Mouse (Mus musculus) midbrain, embryonic 14.5 days (tissue): ENCODE measurements at regions not wholly inside any gene's neighbourhood (a gene's known extent, or its start where the extent isn't known, plus 50 kb on each side); places are given as distances from the start of the nearest gene placed in this dataset.

Source experiments
- ATAC-seq: fragments of 200-750 bp; cut with Nextera tagmentation; 2 replicates; pipeline ENCODE4 v1.8.0; 2017; ENCODE audit warnings: moderate number of reproducible peaks, moderate library complexity; ENCODE audit not compliant: low FRiP score, low TSS enrichment
- DNase-seq: peaks from one replicate; pipeline ENCODE4 v3.0.0-alpha.2; 2015
- H3K27ac ChIP-seq: fragments of 300-500 bp; sonication (generic); replicated peaks from 2 replicates; pipeline ENCODE4 v1.5.1; 2014; ENCODE audit warnings: mild to moderate bottlenecking, low read depth, low read length, moderate library complexity
- H3K27me3 ChIP-seq: fragments of 300-500 bp; sonication (generic); 2 replicates; pipeline ENCODE4 v1.6.1; 2014; ENCODE audit warnings: low read length, control low read depth, mixed read lengths; ENCODE audit not compliant: control insufficient read depth, insufficient read depth
- H3K36me3 ChIP-seq: fragments of 300-500 bp; sonication (generic); 2 replicates; pipeline ENCODE4 v1.6.1; 2014; ENCODE audit warnings: low read length, control low read depth; ENCODE audit not compliant: control insufficient read depth, insufficient read depth
- H3K4me1 ChIP-seq: fragments of 300-500 bp; sonication (generic); 2 replicates; pipeline ENCODE4 v1.6.1; 2014; ENCODE audit warnings: mild to moderate bottlenecking, antibody characterized with exemption, low read length, control low read depth; ENCODE audit not compliant: control insufficient read depth, insufficient read depth
- H3K4me2 ChIP-seq: fragments of 300-500 bp; sonication (generic); 2 replicates; pipeline ENCODE4 v1.6.1; 2014; ENCODE audit warnings: mild to moderate bottlenecking, low read length, moderate library complexity
- H3K4me3 ChIP-seq: fragments of 300-500 bp; sonication (generic); replicated peaks from 2 replicates; pipeline ENCODE4 v1.5.1; 2014; ENCODE audit warnings: low read depth, low read length
- H3K9ac ChIP-seq: fragments of 300-500 bp; sonication (generic); replicated peaks from 2 replicates; pipeline ENCODE4 v1.6.1; 2014; ENCODE audit warnings: mild to moderate bottlenecking, low read length, moderate library complexity
- H3K9me3 ChIP-seq: fragments of 300-500 bp; sonication (generic); 2 replicates; pipeline ENCODE4 v1.6.1; 2016; ENCODE audit warnings: low read length, control low read depth, mixed read lengths; ENCODE audit not compliant: control insufficient read depth
- WGBS: fragments of 180-500 bp; shearing (Covaris S2); extraction: QIAGEN DNeasy Blood & Tissue Kit; methylation state at CpG from one replicate; pipeline ENCODE4 v1.1.7; 2014; 5-methylcytosine and 5-hydroxymethylcytosine counted together

- WGBS: 86% methylated on average over 3 of the region's 3 CpGs
- Histone ChIP-seq H3K4me2 (no peak overlapping the region), H3K27me3 (no peaks in the 10 kb centered on the region), H3K4me3 (no peak overlapping the region), H3K9me3 (no peaks in the 10 kb centered on the region), H3K4me1 (no peaks in the 10 kb centered on the region), H3K27ac (no peak overlapping the region), H3K9ac (no peak overlapping the region), H3K36me3 (no peaks in the 10 kb centered on the region)
- ATAC-seq: no peak
- no peak for DNase-seq
These were observed 183.5 kb downstream of the Hsfy2 start for GRCm38 (mm10) chr1:56453756-56454155.

- no peak overlapping the region for H3K4me3 ChIP-seq
- DNase-seq (no peak), ATAC-seq (no peak)
These were observed 194.4 kb downstream of the Hsfy2 start for GRCm38 (mm10) chr1:56442835-56443234.

GRCm38 (mm10) chr1:56406786-56407185 lies 230.4 kb downstream of the Hsfy2 start:
- H3K4me1 ChIP-seq: no peaks in the 10 kb centered on the region
- no peak overlapping the region for H3K4me3 ChIP-seq
- DNase-seq (no peak), ATAC-seq (no peak)
- no peaks in the 10 kb centered on the region for H3K27me3 ChIP-seq
- no peak overlapping the region for H3K4me2 ChIP-seq
- H3K9me3 ChIP-seq: no peaks in the 10 kb centered on the region
- H3K27ac ChIP-seq: no peak overlapping the region
- WGBS: 96% methylated on average over 1 of the region's 1 CpGs
- H3K9ac ChIP-seq: no peak overlapping the region
- H3K36me3 ChIP-seq: no peaks in the 10 kb centered on the region

More at GRCm38 (mm10) chr1:56442835-56443234, 194.4 kb downstream of the Hsfy2 start:
- no peaks in the 10 kb centered on the region for H3K27me3 ChIP-seq
- no peak overlapping the region for H3K9ac ChIP-seq
- no peaks in the 10 kb centered on the region for H3K9me3 ChIP-seq
- H3K4me1 ChIP-seq: no peaks in the 10 kb centered on the region
- WGBS: 79% methylated on average over 1 of the region's 1 CpGs
- no peak overlapping the region for H3K27ac ChIP-seq
- H3K36me3 ChIP-seq: no peaks in the 10 kb centered on the region
- no peak overlapping the region for H3K4me2 ChIP-seq

GRCm38 (mm10) chr1:56403351-56403750 lies 233.9 kb downstream of the Hsfy2 start:
- H3K27ac ChIP-seq: no peak overlapping the region
- DNase-seq (no peak), ATAC-seq (no peak)
- no peaks in the 10 kb centered on the region for H3K9me3 ChIP-seq
- H3K27me3 ChIP-seq: no peaks in the 10 kb centered on the region
- no peak overlapping the region for H3K4me2 ChIP-seq
- H3K4me3 ChIP-seq: no peak overlapping the region
- whole genome bisulfite sequencing: 93% methylated on average over 2 of the region's 2 CpGs
- no peaks in the 10 kb centered on the region for H3K4me1 ChIP-seq
- H3K9ac ChIP-seq: no peak overlapping the region
- no peaks in the 10 kb centered on the region for H3K36me3 ChIP-seq

- no peak overlapping the region for H3K4me3 ChIP-seq
- H3K9ac ChIP-seq: no peak overlapping the region
- ATAC-seq: no peak
- H3K27me3 ChIP-seq: no peaks in the 10 kb centered on the region
- no peaks in the 10 kb centered on the region for H3K9me3 ChIP-seq
- H3K27ac ChIP-seq: no peak overlapping the region
- no peaks in the 10 kb centered on the region for H3K36me3 ChIP-seq
- 89% methylated on average over 6 of the region's 6 CpGs for WGBS
- no peak for DNase-seq
- H3K4me2 ChIP-seq: no peak overlapping the region
- H3K4me1 ChIP-seq: no peaks in the 10 kb centered on the region
These were observed 241.4 kb downstream of the Hsfy2 start for GRCm38 (mm10) chr1:56395832-56396231.

GRCm38 (mm10) chr1:56387086-56387485 lies 250.1 kb downstream of the Hsfy2 start:
- ATAC-seq (no peak), DNase-seq (no peak)
- Histone ChIP-seq H3K4me2 (no peak overlapping the region), H3K36me3 (no peaks in the 10 kb centered on the region), H3K27ac (no peak overlapping the region), H3K9ac (no peak overlapping the region), H3K27me3 (no peaks in the 10 kb centered on the region), H3K4me1 (no peaks in the 10 kb centered on the region), H3K9me3 (no peaks in the 10 kb centered on the region), H3K4me3 (no peak overlapping the region)
- 77% methylated on average over 6 of the region's 6 CpGs for WGBS

- no peaks in the 10 kb centered on the region for H3K36me3 ChIP-seq
- no peak overlapping the region for H3K27ac ChIP-seq
- WGBS: 88% methylated on average over 2 of the region's 2 CpGs
- no peak overlapping the region for H3K4me2 ChIP-seq
- ATAC-seq (no peak), DNase-seq (no peak)
- no peaks in the 10 kb centered on the region for H3K9me3 ChIP-seq
- no peaks in the 10 kb centered on the region for H3K4me1 ChIP-seq
- no peak overlapping the region for H3K4me3 ChIP-seq
- H3K9ac ChIP-seq: no peak overlapping the region
- H3K27me3 ChIP-seq: no peaks in the 10 kb centered on the region
These were observed 270.9 kb downstream of the Hsfy2 start for GRCm38 (mm10) chr1:56366319-56366718.

GRCm38 (mm10) chr1:56360857-56361256 lies 276.4 kb downstream of the Hsfy2 start:
- WGBS: 64% methylated on average over 5 of the region's 5 CpGs
- no peaks in the 10 kb centered on the region for H3K9me3 ChIP-seq
- ATAC-seq (no peak), DNase-seq (no peak)
- H3K4me1 ChIP-seq: no peaks in the 10 kb centered on the region
- no peak overlapping the region for H3K4me3 ChIP-seq
- H3K4me2 ChIP-seq: no peak overlapping the region
- H3K9ac ChIP-seq: no peak overlapping the region
- no peaks in the 10 kb centered on the region for H3K27me3 ChIP-seq
- no peak overlapping the region for H3K27ac ChIP-seq
- no peaks in the 10 kb centered on the region for H3K36me3 ChIP-seq

GRCm38 (mm10) chr1:56346638-56347037 lies 290.6 kb downstream of the Hsfy2 start:
- Histone ChIP-seq H3K9me3 (no peaks in the 10 kb centered on the region), H3K27me3 (no peaks in the 10 kb centered on the region), H3K4me3 (no peak overlapping the region), H3K9ac (no peak overlapping the region), H3K4me2 (no peak overlapping the region), H3K27ac (no peak overlapping the region), H3K4me1 (no peaks in the 10 kb centered on the region), H3K36me3 (no peaks in the 10 kb centered on the region)
- DNase-seq: no peak
- WGBS: 78% methylated on average over 4 of the region's 4 CpGs
- no peak for ATAC-seq
